Mouse (Mus musculus) frontal cortex, postnatal 36 days (tissue): ENCODE measurements around the gene Lctl.

Experiments used
- DNase-seq, 2 experiments: peaks; one replicate each; pipeline ENCODE4 v3.0.0; 2022; ENCODE audit warnings: low spot score in 2 of 2

Lctl gene

DNA sequence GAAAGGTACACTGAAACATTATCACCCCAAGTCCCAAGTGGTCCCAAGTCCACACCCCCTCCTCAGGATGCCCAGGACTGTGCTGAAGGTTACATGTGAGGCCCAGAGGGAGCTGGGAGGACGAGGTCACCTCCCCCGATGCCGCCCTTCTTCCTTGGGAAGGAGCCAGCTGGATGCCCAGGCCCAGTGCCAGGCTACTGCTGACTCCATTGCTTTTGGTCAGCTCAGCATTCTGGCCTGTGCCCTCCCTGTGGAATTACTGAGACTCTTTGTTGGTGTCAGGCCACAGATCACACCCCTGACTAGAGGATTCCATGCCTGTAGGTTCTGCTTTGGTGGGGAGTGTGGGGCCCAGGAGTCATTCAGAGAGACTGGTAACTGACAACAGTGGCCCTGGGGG lies at the start of gene Lctl:
Gene Lctl (plus strand): TSS at position 272 of the 400 bp plus-strand sequence.
- DNase-seq: no peak

- DNase-seq: no peak
Measured at GRCm38 (mm10) chr9:64067787-64068186, 49.2 kb upstream of the Lctl start.

DNA sequence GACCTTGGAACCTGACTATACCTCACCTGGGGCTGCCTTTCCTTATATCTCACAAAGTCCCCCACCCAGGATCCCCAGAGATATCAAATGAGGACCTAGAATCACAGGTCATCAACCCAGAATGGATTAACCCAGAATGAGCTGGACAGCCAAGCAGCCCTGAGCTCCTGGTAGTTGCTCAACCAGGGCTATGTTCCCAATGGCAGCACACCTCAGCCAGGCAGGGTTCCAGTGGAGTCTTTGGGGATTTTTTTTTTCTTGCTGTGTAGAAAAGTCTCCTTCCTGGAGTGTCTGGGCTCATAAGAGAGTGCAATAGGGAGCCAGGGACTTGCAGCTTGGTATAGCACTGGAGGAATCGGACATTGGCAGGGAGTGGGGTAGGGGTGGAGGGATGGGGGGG lies 48.4 kb upstream of the Lctl start:
- no peak for DNase-seq

DNA sequence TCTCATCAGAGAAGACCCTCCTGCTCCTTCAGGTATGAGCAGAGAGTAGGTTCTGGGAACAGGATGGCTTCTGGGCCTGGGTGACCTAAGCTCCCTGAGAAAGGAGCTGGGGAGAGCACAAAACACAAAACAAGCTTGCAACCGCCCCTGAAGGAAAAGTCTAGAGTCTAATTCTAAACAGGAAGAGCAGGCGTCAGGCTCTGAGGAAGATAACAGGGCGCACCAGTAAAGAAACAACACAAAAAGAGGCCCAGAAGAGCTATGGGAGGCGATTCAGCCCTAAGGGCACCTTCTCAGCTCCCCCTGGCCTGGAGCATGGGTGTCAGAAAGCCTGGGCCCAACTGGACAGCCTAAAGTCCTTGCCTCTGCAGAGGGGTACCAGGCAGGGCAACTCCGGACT lies 47.8 kb upstream of the Lctl start:
- no peak for DNase-seq

GRCm38 (mm10) chr9:64070674-64071073 lies 46.3 kb upstream of the Lctl start:
- DNase-seq: no peak

- DNase-seq: no peak
Measured at GRCm38 (mm10) chr9:64074831-64075230, 42.1 kb upstream of the Lctl start.

- no peak for DNase-seq
Measured at GRCm38 (mm10) chr9:64076412-64076811, 40.5 kb upstream of the Lctl start.

GRCm38 (mm10) chr9:64078386-64078792 lies 38.6 kb upstream of the Lctl start:
- no peak for DNase-seq

DNA sequence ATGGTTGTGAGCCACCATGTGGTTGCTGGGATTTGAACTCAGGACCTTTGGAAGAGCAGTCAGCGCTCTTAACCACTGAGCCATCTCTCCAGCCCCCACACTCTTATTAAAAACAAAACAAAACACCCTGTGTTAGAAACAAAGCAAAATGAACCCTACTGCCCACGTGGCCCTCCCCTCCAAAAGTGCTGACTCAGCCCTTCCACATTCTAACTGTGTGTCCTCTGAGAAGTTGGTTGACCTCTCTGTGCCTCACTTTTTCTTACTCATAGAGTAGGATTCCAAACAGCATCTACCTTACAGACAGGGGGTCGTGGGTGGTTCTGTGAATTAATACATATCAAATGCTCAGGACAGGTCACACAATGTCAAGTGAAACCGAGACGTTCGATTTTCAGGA lies 37.0 kb upstream of the Lctl start:
- no peak for DNase-seq

- no peak for DNase-seq
Measured at GRCm38 (mm10) chr9:64084231-64084630, 32.7 kb upstream of the Lctl start.

GRCm38 (mm10) chr9:64084661-64085399 lies 32.1 kb upstream of the Lctl start:
- no peak for DNase-seq

DNA sequence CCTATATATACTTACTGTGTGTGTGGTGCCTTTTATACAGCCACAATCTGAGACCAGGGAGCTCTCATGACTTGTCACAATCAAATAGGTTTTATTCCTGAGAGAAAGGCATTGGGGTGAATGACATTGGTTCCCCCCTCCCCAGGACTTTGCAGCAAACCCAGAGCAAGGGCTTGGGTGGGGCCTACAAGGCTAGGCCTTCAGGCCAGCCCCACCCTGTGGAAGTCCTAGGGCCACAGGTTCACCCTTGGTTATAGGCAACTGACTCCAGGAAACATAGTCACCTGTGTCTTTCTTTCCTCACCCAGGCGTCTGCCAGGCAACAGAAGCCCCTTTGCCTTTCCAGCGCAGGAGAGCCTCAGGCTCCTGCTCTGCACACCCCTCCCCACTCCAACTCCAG lies 31.0 kb upstream of the Lctl start:
- no peak for DNase-seq

DNA sequence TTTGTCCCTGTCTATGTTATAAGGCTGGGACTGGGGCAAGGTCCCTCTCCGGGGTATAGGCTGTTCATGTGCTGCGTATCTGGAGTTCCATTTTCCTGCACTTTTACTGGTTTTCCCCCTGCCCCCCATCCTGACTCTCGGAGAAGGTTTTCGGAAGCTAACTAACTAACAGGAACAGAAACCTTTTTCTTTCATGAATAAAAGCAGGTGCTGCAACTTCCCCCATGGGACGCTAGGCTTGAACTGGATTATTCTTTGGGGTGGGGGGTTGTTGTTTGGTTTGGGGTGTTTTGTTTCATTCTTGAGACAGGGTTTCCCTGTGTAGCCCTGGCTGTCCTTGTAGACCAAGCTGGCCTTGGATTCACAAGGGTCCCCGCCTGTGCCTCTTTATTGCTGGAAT lies 30.4 kb upstream of the Lctl start:
- DNase-seq: no peak

GRCm38 (mm10) chr9:64087461-64088235 lies 29.3 kb upstream of the Lctl start:
- DNase-seq: peak; percentile 74 to 83

GRCm38 (mm10) chr9:64088346-64088745 lies 28.6 kb upstream of the Lctl start:
- no peak for DNase-seq

DNA sequence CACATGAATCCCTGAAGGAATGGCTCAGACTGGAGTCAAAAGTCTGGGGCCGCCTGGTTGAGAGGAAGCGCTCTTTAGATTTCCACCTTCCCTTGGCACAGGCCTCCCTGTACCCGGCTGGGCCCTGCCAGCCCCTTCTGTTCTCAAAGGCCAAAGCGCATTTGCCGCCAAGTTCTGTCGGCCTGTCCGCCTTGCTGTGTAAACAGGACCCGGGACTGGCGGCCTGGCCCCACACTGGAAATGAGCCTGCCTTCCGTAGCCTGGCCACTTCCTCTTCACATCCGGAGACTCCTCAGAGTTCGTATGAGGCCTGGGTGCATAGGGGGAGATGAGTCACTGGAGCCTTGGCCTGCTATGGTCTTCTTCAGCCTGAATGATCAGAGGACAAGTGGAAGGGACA lies 27.9 kb upstream of the Lctl start:
- peak in 1 of 2 experiments; percentile 4 for DNase-seq

GRCm38 (mm10) chr9:64094083-64094482 lies 22.9 kb upstream of the Lctl start:
- no peak for DNase-seq

GRCm38 (mm10) chr9:64098282-64098681 lies 18.7 kb upstream of the Lctl start:
- no peak for DNase-seq

DNA sequence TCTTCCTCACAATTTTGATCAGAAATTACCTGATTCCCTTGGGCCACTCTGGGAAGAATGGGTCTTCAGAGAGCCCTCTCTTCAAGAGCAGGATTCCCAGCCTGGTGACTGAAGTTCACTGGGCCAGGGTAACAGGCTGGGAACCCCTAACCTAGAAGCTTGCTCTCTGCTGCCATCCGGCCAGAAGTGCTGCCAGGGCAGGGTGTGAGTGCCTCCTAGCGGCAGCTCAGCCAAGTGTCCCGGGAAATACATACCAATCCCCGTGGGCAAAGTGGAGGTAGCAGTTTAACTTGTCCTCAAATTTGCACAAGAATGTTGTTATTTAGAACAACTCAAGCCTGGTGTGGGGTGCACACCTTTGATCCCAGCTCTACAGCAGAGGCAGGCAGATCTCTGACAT lies 16.5 kb upstream of the Lctl start:
- DNase-seq: peak; percentile 48 to 49

GRCm38 (mm10) chr9:64105301-64105700 lies 11.6 kb upstream of the Lctl start:
- DNase-seq: no peak

GRCm38 (mm10) chr9:64110502-64110901 lies 6.4 kb upstream of the Lctl start:
- no peak for DNase-seq

DNA sequence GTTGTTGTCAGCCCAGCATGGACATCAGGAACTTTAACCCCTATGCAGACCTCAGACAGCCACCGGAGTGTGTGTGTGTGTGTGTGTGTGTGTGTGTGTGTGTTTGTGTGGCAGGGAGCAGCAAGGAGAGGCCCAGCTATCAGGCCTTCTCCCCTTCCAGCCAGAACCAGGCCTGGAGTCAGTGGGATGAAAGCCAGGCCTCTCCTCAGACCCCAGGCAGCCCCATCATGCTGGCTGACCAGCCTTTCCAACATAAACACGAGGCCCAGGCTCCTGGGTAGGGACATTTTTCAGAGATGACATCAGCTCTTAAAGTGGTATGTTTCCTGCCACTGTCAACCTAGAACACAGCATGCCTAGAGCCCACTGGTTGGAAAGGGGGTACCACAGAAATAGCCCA lies 2.3 kb upstream of the Lctl start:
- DNase-seq: no peak

DNA sequence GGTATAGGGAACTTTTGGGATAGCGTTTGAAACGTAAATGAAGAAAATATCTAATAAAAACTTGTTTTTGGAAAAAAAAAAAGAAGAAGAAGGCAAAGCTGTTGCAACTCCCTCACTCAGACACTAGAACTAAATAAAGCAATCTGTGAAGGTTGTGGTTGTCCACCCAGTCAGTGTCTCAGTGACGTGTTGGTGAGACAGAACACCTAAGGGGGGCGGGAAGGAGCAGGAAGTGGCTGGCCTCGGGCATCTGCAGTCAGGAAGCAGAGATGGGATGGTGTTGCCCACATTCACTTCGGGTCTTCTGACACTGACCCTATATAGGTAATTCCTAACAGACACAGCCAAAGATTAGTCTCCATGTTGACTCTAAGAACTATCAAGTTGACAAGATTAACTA lies 1.2 kb upstream of the Lctl start:
- DNase-seq: no peak
